Mouse (Mus musculus) heart, postnatal 0 days (tissue): Measurements from ENCODE around the gene Bcl6b.
A peak's percentile ranks its signal among the peaks of the same experiment; 100 is the strongest.

Experiments
- CTCF ChIP-seq: IDR thresholded peaks from 2 replicates; pipeline ENCODE4 v1.5.1; 2016; ENCODE audit warnings: antibody characterized with exemption, control low read depth, low read depth
- EP300 ChIP-seq: IDR thresholded peaks from 2 replicates; pipeline ENCODE4 v1.6.1; 2016; ENCODE audit warnings: antibody characterized with exemption, low read depth

- peak; percentile 77 for TF ChIP-seq CTCF
- TF ChIP-seq EP300: no peak
These were observed 16.7 kb downstream of the Bcl6b start for GRCm38 (mm10) chr11:70212896-70213295.
